Mouse (Mus musculus): ENCODE data around the gene Ccdc87. TPM values are rescaled to one million over a fixed set of nuclear protein-coding genes. Genes with fewer than 3 reads are reported as not detected.
A peak's percentile ranks its signal among the peaks of the same experiment; 100 is the strongest.

Ccdc87 gene
- polyA plus RNA-seq, 1 experiment: 0.26 TPM

GRCm38 (mm10) chr19:4879324-4879703, 40.1 kb downstream of the Ccdc87 start:
- Histone ChIP-seq H3K4me1 (ENCODE audit: control insufficient read depth, insufficient read depth, low read length) (no peaks in the 10 kb centered on the region), H3K4me3 (ENCODE audit: insufficient read depth, low read length) (peak overlapping the region; percentile 98), H3K27ac (ENCODE audit: insufficient read depth, low read length) (no peak overlapping the region)
- no peak for TF ChIP-seq POLR2A (IDR thresholded peaks at IDR 0.05; ENCODE audit: low read depth, low read length)
- TF ChIP-seq CTCF (IDR thresholded peaks at IDR 0.05; ENCODE audit: borderline replicate concordance, insufficient read depth, low read length): no peak

GRCm38 (mm10) chr19:4883961-4884360, 44.8 kb downstream of the Ccdc87 start:
- H3K4me3 ChIP-seq (ENCODE audit: insufficient read depth, low read length): no peak overlapping the region
- TF ChIP-seq CTCF (IDR thresholded peaks at IDR 0.05; ENCODE audit: borderline replicate concordance, insufficient read depth, low read length) (no peak), POLR2A (IDR thresholded peaks at IDR 0.05; ENCODE audit: low read depth, low read length) (no peak)
- no peak overlapping the region for H3K27ac ChIP-seq (ENCODE audit: insufficient read depth, low read length)
- H3K4me1 ChIP-seq (ENCODE audit: control insufficient read depth, insufficient read depth, low read length): no peaks in the 10 kb centered on the region

GRCm38 (mm10) chr19:4889791-4890190, 50.6 kb downstream of the Ccdc87 start:
- no peak overlapping the region for H3K27ac ChIP-seq (ENCODE audit: insufficient read depth, low read length)
- TF ChIP-seq POLR2A (IDR thresholded peaks at IDR 0.05; ENCODE audit: low read depth, low read length): no peak
- H3K4me1 ChIP-seq (ENCODE audit: control insufficient read depth, insufficient read depth, low read length): no peaks in the 10 kb centered on the region
- no peak overlapping the region for H3K4me3 ChIP-seq (ENCODE audit: insufficient read depth, low read length)

- no peak overlapping the region for H3K27ac ChIP-seq (ENCODE audit: insufficient read depth, low read length)
These were observed 52.6 kb downstream of the Ccdc87 start for GRCm38 (mm10) chr19:4891798-4892197.

More at GRCm38 (mm10) chr19:4891798-4892197, 52.6 kb downstream of the Ccdc87 start:
- TF ChIP-seq POLR2A (IDR thresholded peaks at IDR 0.05; ENCODE audit: low read depth, low read length) (no peak), CTCF (IDR thresholded peaks at IDR 0.05; ENCODE audit: borderline replicate concordance, insufficient read depth, low read length) (no peak)
- H3K4me3 ChIP-seq (ENCODE audit: insufficient read depth, low read length): no peak overlapping the region
- no peaks in the 10 kb centered on the region for H3K4me1 ChIP-seq (ENCODE audit: control insufficient read depth, insufficient read depth, low read length)

Other genes starting within 250 kb of the Ccdc87 start
- gene Lrfn4, start 223.7 kb upstream of the Ccdc87 start, polyA plus RNA-seq (2011; ENCODE audit: insufficient read length, low read depth, missing spikeins): 20.2 and 20.3 TPM in 2 replicates
- 24.9 and 27.5 TPM in 2 replicates for gene Rce1, start 213.7 kb upstream of the Ccdc87 start, polyA plus RNA-seq (2011; ENCODE audit: insufficient read length, low read depth, missing spikeins)
- gene Gm960, start 140.7 kb upstream of the Ccdc87 start, polyA plus RNA-seq (2011; ENCODE audit: insufficient read length, low read depth, missing spikeins): 0.50 TPM in 1 of 2 replicates, not detected in the other
- gene Sptbn2, start 128.2 kb upstream of the Ccdc87 start, polyA plus RNA-seq (2011; ENCODE audit: insufficient read length, low read depth, missing spikeins): not detected in 2 replicates
- gene Rbm4b, start 82.9 kb upstream of the Ccdc87 start, polyA plus RNA-seq (2011; ENCODE audit: insufficient read length, low read depth, missing spikeins): 7.0 and 11.9 TPM in 2 replicates
- 39.8 and 48.3 TPM in 2 replicates for gene Rbm4, start 45.5 kb upstream of the Ccdc87 start, polyA plus RNA-seq (2011; ENCODE audit: insufficient read length, low read depth, missing spikeins)
- gene Gm21992, start 27.8 kb upstream of the Ccdc87 start, polyA plus RNA-seq (2011; ENCODE audit: insufficient read length, low read depth, missing spikeins): 7.8 and 16.1 TPM in 2 replicates
- gene Rbm14, start 27.7 kb upstream of the Ccdc87 start, polyA plus RNA-seq (2011; ENCODE audit: insufficient read length, low read depth, missing spikeins): 33.4 and 33.6 TPM in 2 replicates
- gene Ccs, start within 50 bp of the Ccdc87 start, polyA plus RNA-seq (2011; ENCODE audit: insufficient read length, low read depth, missing spikeins): 43.3 and 48.7 TPM in 2 replicates
- gene Ctsf, start 15.8 kb downstream of the Ccdc87 start, polyA plus RNA-seq (2011; ENCODE audit: insufficient read length, low read depth, missing spikeins): 20.3 and 23.5 TPM in 2 replicates
- 1.4 and 1.5 TPM in 2 replicates for gene Actn3, start 38.5 kb downstream of the Ccdc87 start, polyA plus RNA-seq (2011; ENCODE audit: insufficient read length, low read depth, missing spikeins)
- gene Zdhhc24, start 39.3 kb downstream of the Ccdc87 start, polyA plus RNA-seq (2011; ENCODE audit: insufficient read length, low read depth, missing spikeins): 9.5 and 11.1 TPM in 2 replicates
- 1.7 and 4.0 TPM in 2 replicates for gene Bbs1, start 67.3 kb downstream of the Ccdc87 start, polyA plus RNA-seq (2011; ENCODE audit: insufficient read length, low read depth, missing spikeins)
- gene Dpp3, start 88.9 kb downstream of the Ccdc87 start, polyA plus RNA-seq (2011; ENCODE audit: insufficient read length, low read depth, missing spikeins): 74.9 and 81.0 TPM in 2 replicates
- 0.99 and 2.5 TPM in 2 replicates for gene Peli3, start 103.8 kb downstream of the Ccdc87 start, polyA plus RNA-seq (2011; ENCODE audit: insufficient read length, low read depth, missing spikeins)
- gene Mrpl11, start 122.8 kb downstream of the Ccdc87 start, polyA plus RNA-seq (2011; ENCODE audit: insufficient read length, low read depth, missing spikeins): 67.0 and 81.9 TPM in 2 replicates
- 4.5 and 7.4 TPM in 2 replicates for gene Npas4, start 150.9 kb downstream of the Ccdc87 start, polyA plus RNA-seq (2011; ENCODE audit: insufficient read length, low read depth, missing spikeins)
- 6.0 and 8.0 TPM in 2 replicates for gene Slc29a2, start 184.5 kb downstream of the Ccdc87 start, polyA plus RNA-seq (2011; ENCODE audit: insufficient read length, low read depth, missing spikeins)
- 31.4 and 33.5 TPM in 2 replicates for gene B4gat1, start 199.5 kb downstream of the Ccdc87 start, polyA plus RNA-seq (2011; ENCODE audit: insufficient read length, low read depth, missing spikeins)
- 0.60 and 1.5 TPM in 2 replicates for gene AC124502.3, start 199.5 kb downstream of the Ccdc87 start, polyA plus RNA-seq (2011; ENCODE audit: insufficient read length, low read depth, missing spikeins)
- 12.9 and 14.5 TPM in 2 replicates for gene Brms1, start 202.0 kb downstream of the Ccdc87 start, polyA plus RNA-seq (2011; ENCODE audit: insufficient read length, low read depth, missing spikeins)
- 60.2 and 82.9 TPM in 2 replicates for gene Rin1, start 211.1 kb downstream of the Ccdc87 start, polyA plus RNA-seq (2011; ENCODE audit: insufficient read length, low read depth, missing spikeins)
- gene Cd248, start 228.7 kb downstream of the Ccdc87 start, polyA plus RNA-seq (2011; ENCODE audit: insufficient read length, low read depth, missing spikeins): 202 and 292 TPM in 2 replicates
- 6.0 and 7.2 TPM in 2 replicates for gene Tmem151a, start 246.2 kb downstream of the Ccdc87 start, polyA plus RNA-seq (2011; ENCODE audit: insufficient read length, low read depth, missing spikeins)
- 94.1 and 96.4 TPM in 2 replicates for gene Yif1a, start 249.2 kb downstream of the Ccdc87 start, polyA plus RNA-seq (2011; ENCODE audit: insufficient read length, low read depth, missing spikeins)

Measured in embryonic fibroblast, embryonic 13.5 days (primary cell).